Mouse (Mus musculus) embryo, embryonic 10.5 days (tissue): ENCODE measurements around the gene Rpl3l.
"Not testable (repeated sequence)": the region's sequence is repeated elsewhere in the genome, so short reads cannot be mapped to it uniquely, and the experiment has no call there.

Source experiments
- DNase-seq: peaks from one replicate; pipeline ENCODE4 v3.0.0-alpha.2; 2015; ENCODE audit warnings: low spot score

Rpl3l gene

GRCm38 (mm10) chr17:24727618-24728017 lies at the start of gene Rpl3l:
Gene Rpl3l, plus strand, starts transcription at chr17:24727820.
- DNase-seq = no peak

- peak; percentile 79 for DNase-seq
Observed at GRCm38 (mm10) chr17:24686514-24686913, 41.1 kb upstream of the Rpl3l start.

GRCm38 (mm10) chr17:24687146-24687595 lies 40.4 kb upstream of the Rpl3l start:
- peak; percentile 64 for DNase-seq

GRCm38 (mm10) chr17:24687599-24687998 lies 40.0 kb upstream of the Rpl3l start:
- no peak for DNase-seq

- peak; percentile 35 for DNase-seq
Observed at GRCm38 (mm10) chr17:24689251-24690081, 38.2 kb upstream of the Rpl3l start, which contains the start of gene Syngr3. Gene Syngr3, minus strand, starts transcription at chr17:24689955.

GRCm38 (mm10) chr17:24692385-24692784 lies 35.2 kb upstream of the Rpl3l start:
- DNase-seq = no peak

- DNase-seq = peak; percentile 27
Observed at GRCm38 (mm10) chr17:24695326-24696010, 32.2 kb upstream of the Rpl3l start.

GRCm38 (mm10) chr17:24696011-24696697 lies 31.5 kb upstream of the Rpl3l start, which contains the start of the genes Gfer and Noxo1:
Gene Gfer, minus strand, starts transcription at chr17:24696156.
Gene Noxo1, plus strand, starts transcription at chr17:24696234.
- peak; percentile 89 for DNase-seq

- DNase-seq = peak; percentile 26
Observed at GRCm38 (mm10) chr17:24697985-24698384, 29.6 kb upstream of the Rpl3l start.

GRCm38 (mm10) chr17:24698715-24699114 lies 28.9 kb upstream of the Rpl3l start:
- DNase-seq = no peak

GRCm38 (mm10) chr17:24699473-24699872 lies 28.1 kb upstream of the Rpl3l start:
- no peak for DNase-seq

- DNase-seq = no peak
Observed at GRCm38 (mm10) chr17:24701251-24701650, 26.4 kb upstream of the Rpl3l start.

GRCm38 (mm10) chr17:24705821-24706220 lies 21.8 kb upstream of the Rpl3l start:
- DNase-seq = no peak

GRCm38 (mm10) chr17:24706982-24707800 lies 20.4 kb upstream of the Rpl3l start, which contains the start of gene Tbl3:
Gene Tbl3, minus strand, starts transcription at chr17:24707660.
- peak; percentile 96 for DNase-seq

GRCm38 (mm10) chr17:24707801-24708425 lies 19.7 kb upstream of the Rpl3l start:
- peak; percentile 46 for DNase-seq

- DNase-seq = peak; percentile 64
Observed at GRCm38 (mm10) chr17:24708646-24709045, 19.0 kb upstream of the Rpl3l start.

- no peak for DNase-seq
Observed at GRCm38 (mm10) chr17:24715556-24715955, 12.1 kb upstream of the Rpl3l start.

- DNase-seq = no peak
Observed at GRCm38 (mm10) chr17:24716166-24716682, 11.4 kb upstream of the Rpl3l start.

- DNase-seq = no peak
Observed at GRCm38 (mm10) chr17:24717943-24718342, 9.7 kb upstream of the Rpl3l start, which contains the start of the genes Rnf151 and Rps2. Gene Rnf151, minus strand, starts transcription at chr17:24718063. Gene Rps2, plus strand, starts transcription at chr17:24718116.

GRCm38 (mm10) chr17:24718938-24719337 lies 8.7 kb upstream of the Rpl3l start:
- not testable (repeated sequence) for DNase-seq
